Mouse (Mus musculus): ENCODE measurements around the gene Nrbf2. TPM values are rescaled to one million over a fixed set of nuclear protein-coding genes. Genes with fewer than 3 reads are reported as not detected.

Gene Nrbf2
- total RNA-seq, 2 experiments from 2014 or later: 8.6 to 10.2 TPM

DNA sequence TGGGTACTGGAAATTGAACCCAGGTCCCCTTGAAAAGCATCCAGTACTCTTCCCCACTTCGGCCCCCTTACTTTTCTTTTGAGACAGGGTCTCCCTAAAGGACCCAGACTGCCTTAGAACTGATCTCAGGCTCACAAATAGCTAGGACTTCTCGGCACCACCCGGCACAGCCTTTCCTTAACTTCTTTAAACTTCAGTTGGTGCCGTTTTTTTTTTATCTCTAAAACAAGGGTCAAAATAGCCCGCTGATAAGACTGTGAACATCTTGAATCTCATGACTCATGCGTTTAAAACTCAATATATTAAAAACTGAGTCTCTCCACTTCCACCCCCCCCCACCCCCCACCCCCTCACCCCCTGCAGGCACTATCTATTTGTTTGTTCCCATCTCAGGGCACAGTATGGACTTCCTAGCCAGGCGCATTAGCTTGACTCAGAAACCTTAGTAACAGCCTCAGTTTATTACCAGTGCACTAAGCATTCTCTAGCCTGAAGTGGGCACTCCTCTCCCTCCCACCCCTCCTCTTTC is 10.9 kb upstream of the Nrbf2 start:
- no peak for DNase-seq

DNA sequence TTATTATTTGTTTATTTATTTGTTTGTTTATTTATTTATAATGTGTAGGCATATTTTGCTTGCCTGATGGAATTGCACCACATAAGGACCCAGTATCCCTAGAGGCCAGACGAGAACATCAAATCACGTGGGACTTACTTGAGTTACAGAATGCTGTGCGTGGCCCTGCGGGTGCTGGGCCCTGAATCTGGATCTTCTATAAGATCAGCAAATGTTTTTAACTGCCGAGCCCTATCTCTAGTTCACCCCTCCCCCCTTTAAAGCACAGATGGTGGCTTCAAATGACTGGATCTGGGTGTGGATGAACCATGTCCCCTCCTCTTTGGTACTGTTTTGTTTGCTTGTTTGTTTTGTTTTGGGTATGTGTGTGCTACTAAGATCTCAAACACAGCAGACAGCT is 10.2 kb upstream of the Nrbf2 start:
- DNase-seq: no peak

GRCm38 (mm10) chr10:67291087-67291486 is 6.0 kb upstream of the Nrbf2 start:
- peak; percentile 33 for DNase-seq

GRCm38 (mm10) chr10:67290622-67291021 is 5.5 kb upstream of the Nrbf2 start:
- DNase-seq: no peak

DNA sequence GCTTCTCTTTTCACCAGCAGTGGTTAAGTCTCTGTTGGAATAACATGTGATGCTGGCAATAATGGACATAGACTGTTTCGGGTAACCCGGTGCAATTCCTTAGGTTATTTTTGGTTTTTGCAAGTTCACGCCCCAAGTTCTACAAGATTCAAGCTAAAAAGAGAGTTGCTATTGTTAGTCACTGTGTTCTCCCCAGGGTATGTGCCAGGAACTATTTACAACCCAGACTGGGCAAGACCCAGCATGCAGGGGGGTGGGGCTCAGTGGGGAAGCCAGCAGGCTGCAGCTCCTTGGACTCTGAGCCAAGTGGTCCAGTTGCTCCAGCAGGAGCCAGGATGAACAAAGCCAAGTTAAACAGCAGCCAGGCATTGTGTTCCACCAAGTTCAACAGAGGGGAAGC is 2.8 kb upstream of the Nrbf2 start:
- DNase-seq: peak; percentile 88

GRCm38 (mm10) chr10:67284761-67285175 is 337 bp downstream of the Nrbf2 start:
- DNase-seq: no peak

DNA sequence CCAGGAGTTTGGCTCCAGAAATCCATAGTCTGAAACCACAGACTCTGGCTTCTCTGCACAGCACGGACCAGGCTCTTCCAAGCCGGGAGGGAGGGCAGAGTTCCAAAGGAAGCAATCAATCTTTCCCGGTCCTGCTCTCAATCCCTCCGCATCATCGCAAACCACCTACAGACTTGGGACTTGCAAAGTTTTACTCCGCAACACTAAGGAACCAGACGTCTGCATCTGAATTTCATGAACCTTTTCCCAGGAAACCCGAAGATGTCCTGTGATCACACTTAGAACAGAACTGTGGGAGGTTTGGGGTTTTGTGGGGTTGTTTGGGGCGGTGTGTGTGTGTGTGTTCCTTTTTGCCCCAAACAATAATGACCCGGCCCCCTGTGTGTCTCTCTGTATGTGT is 794 bp downstream of the Nrbf2 start:
- DNase-seq: peak; percentile 23

- peak; percentile 56 for DNase-seq
These were observed 1.6 kb downstream of the Nrbf2 start for GRCm38 (mm10) chr10:67283516-67283915.

- DNase-seq: no peak
These were observed 2.6 kb downstream of the Nrbf2 start for GRCm38 (mm10) chr10:67282531-67282930.

- no peak for DNase-seq
These were observed 3.3 kb downstream of the Nrbf2 start for GRCm38 (mm10) chr10:67281852-67282251.

DNA sequence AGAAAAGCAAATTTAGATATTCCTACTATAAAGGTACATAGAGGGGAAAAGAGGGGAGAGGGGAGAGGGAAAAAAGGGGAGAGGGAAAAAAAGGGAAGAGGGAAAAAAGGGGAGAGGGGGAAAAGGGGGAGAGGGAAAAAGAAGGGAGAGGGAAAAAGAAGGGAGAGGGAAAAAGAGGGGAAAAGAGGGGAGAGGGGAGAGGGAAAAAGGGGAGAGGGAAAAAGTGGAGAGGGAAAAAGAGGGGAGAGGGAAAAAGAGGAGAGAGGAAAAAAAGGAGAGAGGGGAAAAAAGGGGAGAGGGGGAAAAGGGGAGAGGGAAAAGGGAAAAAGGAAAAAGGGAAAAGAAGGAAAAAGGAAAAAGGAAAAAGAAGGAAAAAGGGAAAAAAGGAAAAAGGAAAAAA is 9.2 kb downstream of the Nrbf2 start:
- DNase-seq: no peak

DNA sequence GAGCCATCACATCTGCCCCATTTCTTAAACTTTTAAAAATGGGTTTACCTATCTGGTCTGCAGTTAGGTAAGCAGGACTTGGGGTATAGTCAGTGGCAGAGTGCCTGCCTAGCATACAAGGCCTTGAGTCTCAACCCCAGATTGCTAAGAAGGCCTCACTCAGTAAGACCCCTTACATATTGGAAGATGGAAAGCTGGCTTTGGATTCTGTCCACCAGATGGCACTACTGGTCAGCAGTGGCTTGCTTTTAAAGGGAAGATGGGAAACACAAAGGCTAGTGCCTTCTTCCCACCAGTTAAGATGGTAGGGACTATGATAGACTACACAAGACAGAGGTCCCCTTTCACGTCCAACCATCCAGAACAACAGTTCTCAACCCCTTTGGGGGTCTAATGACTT is 20.3 kb downstream of the Nrbf2 start:
- DNase-seq: no peak

GRCm38 (mm10) chr10:67253115-67253514 is 32.0 kb downstream of the Nrbf2 start:
- DNase-seq: no peak

DNA sequence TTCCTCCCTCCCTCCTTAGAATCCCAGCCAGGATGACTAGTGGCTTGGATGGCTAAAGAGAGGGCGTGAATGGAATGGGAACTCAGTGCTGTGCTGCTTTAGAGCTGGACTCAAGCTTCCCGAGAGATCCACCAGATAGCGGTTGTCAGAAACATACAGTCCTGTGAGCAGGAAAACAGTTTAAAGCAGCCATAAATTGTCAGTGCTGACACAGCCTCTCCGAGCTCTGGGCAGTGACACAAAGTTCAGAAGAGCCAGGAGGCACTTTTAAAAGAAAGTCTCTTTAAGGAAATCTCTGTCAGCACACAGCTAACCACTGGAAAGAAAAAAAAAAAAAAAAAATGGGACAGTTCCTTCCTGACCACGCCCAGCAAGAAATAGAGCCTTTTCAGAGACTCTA is 32.8 kb downstream of the Nrbf2 start:
- DNase-seq: peak; percentile 51

- DNase-seq: no peak
These were observed 34.3 kb downstream of the Nrbf2 start for GRCm38 (mm10) chr10:67250846-67251245.

- DNase-seq: peak; percentile 35
These were observed 35.6 kb downstream of the Nrbf2 start for GRCm38 (mm10) chr10:67249486-67249885.

DNA sequence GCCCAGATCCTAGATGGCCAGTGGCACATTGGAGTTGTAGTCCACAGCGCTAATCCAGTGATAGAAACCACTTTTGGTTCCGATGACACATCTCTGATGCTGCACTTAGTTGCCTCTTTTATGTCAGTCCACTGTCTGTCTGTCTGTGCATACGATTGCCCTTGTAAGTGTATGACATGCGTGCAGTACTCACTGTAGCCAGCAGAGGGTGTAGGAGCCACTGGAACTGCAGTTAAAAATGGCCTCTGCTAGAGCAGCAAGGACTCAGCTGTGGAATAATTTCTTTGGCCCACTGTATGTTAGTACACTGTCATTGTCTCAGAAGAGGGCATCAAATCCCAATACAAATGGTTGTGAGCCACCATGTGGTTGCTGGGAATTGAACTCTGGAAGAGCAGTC is 38.0 kb downstream of the Nrbf2 start:
- DNase-seq: no peak

DNA sequence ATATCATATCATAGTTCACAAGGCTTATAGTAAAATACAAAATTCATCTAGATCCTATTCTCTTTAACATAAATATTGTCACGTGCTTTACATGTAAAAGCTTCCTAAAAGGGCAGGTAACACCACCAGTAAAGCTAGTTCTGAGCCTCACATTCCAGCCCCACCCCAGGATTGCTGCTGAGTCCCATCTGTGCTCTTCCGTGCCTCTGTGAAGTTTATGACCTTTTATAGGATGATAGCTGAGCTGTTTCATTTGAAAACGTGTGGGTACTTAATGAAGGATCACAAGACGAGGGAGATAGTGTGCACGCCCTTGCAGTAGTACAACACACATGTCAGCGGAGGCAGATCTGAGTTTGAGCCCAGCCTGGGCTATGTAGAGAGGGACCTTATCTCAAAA is 54.7 kb downstream of the Nrbf2 start:
- no peak for DNase-seq

- no peak for DNase-seq
These were observed 58.6 kb downstream of the Nrbf2 start for GRCm38 (mm10) chr10:67226543-67226942.

DNA sequence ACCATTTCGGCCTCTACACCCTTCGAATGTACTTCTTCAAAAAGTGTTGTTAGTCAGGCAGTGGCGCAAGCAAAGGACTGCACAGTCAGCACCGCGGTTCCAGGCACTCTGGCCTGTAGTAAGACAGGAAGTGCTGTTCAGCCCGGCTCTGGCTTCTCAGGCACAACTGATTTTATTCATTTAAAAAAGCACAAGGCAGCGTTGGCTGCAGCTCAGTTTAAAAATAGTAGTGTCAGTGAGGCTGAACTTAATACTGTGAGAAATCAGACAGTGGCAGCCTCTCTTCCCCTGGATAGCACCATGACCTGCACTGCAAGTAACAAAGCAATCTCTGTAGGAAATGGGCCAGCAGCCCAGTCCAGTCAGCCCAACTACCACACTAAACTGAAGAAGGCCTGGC is 59.0 kb downstream of the Nrbf2 start:
- peak; percentile 66 for DNase-seq

- no peak for DNase-seq
These were observed 59.6 kb downstream of the Nrbf2 start for GRCm38 (mm10) chr10:67225528-67225927.

- DNase-seq: no peak
These were observed 61.2 kb downstream of the Nrbf2 start for GRCm38 (mm10) chr10:67223942-67224341.

GRCm38 (mm10) chr10:67221284-67221683 is 63.8 kb downstream of the Nrbf2 start:
- no peak for DNase-seq

- no peak for DNase-seq
These were observed 64.9 kb downstream of the Nrbf2 start for GRCm38 (mm10) chr10:67220251-67220650.
